Mouse (Mus musculus): ENCODE data around the gene Dhodh.

GRCm38 (mm10) chr8:109593117-109593788 is 15.2 kb downstream of the Dhodh start:
- TF ChIP-seq CTCF (IDR thresholded peaks at IDR 0.05; ENCODE audit: low read depth) (peak; percentile 55), EP300 (IDR thresholded peaks at IDR 0.05; ENCODE audit: low read depth) (no peak)

Data from heart, postnatal 0 days (tissue).